Mouse (Mus musculus): Measurements from ENCODE around the gene Arpc5.
"Not testable (repeated sequence)": the region's sequence is repeated elsewhere in the genome, so short reads cannot be mapped to it uniquely, and the experiment has no call there.

Gene Arpc5

DNA sequence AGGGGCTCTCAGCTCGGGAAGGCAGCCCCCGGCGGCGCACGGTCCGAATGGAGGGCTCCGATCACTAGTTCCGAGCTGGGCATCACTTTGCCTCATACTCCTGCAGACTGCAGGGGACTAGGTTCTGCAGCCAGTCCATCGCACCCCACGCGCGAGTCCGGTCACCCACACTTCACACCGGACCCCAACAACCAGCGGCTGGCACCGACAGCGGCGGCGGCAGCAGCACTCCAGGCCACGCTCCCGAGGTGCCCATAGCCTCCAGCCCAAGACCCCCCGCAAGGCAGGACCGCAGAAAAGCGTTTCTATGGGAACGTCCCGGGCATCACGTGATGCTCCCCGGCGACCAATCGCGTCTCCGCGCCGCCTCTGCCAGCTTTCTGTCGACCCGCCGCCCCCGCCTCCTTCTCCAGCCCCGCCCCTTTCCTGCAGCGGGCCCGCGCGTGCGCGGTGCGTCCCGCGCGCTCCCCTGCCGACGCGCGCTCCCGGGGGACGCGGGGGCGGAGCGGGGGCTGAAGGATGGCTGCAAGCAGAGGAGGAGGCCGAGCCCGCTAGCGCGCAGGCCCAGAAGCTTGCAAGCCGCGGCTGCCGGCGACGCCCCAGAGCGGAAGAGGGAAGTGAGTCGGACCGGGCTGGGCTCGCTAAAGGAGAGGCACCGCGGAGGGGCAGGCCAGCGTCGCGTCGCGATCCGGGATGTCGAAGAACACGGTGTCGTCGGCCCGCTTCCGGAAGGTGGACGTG lies at the start of gene Arpc5, which contains the start of gene Rgl1:
Arpc5 (plus strand) TSS at position 511 of the 741 bp plus-strand sequence.
Rgl1 (minus strand) TSS at position 320 of the 741 bp plus-strand sequence.
- peak; percentile 97 to 99 for DNase-seq

- DNase-seq: no peak
Observed at GRCm38 (mm10) chr1:152717329-152717728, 49.0 kb upstream of the Arpc5 start.

- no peak for DNase-seq
Observed at GRCm38 (mm10) chr1:152718200-152718599, 48.1 kb upstream of the Arpc5 start.

DNA sequence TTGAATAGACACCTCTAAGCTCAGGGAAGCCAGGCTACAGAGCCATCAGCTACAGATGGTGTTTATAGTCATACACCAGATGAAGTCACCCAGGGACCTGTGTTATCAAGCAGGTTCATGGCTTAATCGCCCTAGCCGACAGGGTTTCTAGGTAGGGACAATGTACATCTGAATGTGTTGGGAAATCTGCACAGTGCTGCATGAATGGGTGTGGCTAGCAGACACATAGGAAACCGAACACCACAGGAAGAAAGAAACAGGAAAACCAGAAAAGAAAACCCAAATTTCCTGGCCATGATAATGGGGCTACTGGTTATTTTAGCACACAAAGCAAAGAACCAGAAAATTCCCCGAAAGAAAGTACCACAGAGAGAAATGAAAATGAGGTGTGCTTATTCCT lies 45.4 kb upstream of the Arpc5 start:
- DNase-seq: no peak

- no peak for DNase-seq
Observed at GRCm38 (mm10) chr1:152721535-152722198, 44.7 kb upstream of the Arpc5 start.

DNA sequence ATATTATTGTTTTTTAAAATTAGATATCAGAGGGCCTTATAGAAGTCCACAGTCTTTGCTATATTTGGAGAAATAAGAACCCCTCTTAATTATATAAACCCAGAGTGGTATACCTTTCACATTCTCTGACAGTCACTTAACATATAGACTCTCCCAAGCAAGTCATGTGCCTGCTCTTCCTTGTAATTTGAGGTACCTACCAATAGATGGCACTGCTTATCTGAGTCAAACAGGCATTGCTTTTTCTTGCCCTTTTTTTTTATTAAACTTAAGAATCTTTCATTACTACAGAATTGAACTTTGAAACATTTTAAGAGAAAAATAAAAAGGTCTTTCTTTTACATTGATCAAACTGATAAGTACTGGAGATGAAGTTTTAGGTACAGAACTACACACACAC lies 42.1 kb upstream of the Arpc5 start:
- no peak for DNase-seq

GRCm38 (mm10) chr1:152726095-152726494 lies 40.2 kb upstream of the Arpc5 start:
- no peak for DNase-seq

DNA sequence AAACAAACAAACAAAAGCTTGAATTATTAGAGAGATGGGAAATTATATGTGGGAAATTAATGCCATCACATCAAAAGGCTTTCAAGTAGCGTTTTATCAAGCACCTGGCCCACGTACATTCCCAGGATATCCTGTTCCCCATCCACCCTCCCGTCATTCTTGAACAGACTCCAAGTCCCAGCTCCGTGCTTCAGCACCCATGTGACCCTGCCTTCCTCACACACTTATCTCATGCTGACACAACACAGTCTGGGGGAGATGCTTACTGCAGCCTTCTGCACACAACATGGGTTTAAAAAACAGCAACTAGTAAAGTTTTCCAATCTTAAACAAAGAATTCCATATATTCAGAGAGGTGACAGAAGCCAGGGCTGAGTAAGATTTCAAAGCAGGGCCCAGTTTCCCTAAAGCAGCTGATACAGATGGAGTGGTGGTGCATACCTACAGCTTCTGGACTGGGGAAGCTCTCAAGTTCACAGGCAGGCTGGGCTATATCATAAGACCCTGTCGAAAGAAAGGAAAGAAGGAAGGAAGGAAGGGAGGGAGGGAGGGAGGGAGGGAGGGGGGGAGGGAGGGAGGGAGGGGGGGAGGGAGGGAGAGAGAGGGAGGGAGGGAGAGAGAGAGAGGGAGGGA lies 38.6 kb upstream of the Arpc5 start:
- peak in 1 of 2 experiments; percentile 38 for DNase-seq

GRCm38 (mm10) chr1:152738793-152739192 lies 27.5 kb upstream of the Arpc5 start:
- DNase-seq: no peak

GRCm38 (mm10) chr1:152739374-152739773 lies 27.0 kb upstream of the Arpc5 start:
- DNase-seq: no peak

DNA sequence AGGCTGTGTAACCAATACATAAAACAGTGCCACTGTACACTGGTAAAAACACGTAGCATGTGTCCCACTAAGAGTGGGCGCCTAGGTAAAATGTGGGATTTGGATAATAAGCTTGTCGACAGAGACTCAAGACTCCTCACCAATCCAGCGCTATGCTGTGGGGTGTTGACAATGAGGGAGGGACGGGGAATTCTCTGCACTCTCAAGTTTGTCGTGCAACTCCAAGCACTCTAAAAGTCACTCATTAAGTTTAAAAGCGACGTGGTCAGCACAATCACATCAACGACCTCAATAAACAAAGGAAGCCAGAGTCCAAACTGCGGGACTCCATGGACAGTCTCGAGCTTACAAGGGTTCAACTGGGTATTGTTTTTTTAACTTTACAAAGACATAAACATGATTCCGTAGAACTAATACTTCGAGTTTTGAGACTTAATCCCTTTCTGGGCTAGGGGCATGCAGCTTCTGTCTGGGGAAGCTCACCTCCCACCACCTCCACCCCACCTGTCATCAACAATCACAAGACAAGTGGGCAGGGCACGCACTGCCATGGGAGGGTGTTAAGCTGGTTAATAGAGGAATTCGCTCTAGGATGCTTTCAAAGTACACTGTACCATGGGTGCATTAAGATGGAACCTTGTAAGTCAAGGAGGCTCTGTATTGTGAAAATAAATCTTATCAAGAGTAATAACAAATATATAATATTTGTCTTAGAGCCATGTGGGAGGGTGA lies 23.1 kb upstream of the Arpc5 start:
- DNase-seq: no peak

DNA sequence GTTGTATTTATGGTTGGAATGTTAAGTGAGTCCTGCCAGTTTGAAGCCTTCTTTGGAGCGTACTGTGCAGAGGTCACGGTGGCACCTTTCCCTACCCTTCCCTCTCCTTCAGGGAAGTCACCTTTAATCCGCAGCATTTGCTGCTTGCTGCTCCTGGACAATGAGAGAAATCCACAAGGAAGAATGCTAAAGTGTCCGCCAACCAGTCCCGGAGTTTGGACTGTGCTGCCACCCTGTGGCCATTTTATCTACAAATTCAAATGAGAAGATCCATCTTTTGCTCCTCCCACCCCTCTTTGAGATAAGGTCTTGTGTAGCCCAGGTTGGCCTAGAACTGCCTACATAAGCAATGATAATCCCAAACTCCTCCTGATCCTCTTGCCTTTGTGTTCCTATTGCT lies 19.9 kb upstream of the Arpc5 start:
- peak; percentile 65 to 87 for DNase-seq

GRCm38 (mm10) chr1:152749276-152749675 lies 17.1 kb upstream of the Arpc5 start:
- DNase-seq: peak in 1 of 2 experiments; percentile 51

- DNase-seq: no peak
Observed at GRCm38 (mm10) chr1:152750312-152750965, 15.9 kb upstream of the Arpc5 start, which contains the start of gene Apobec4. Gene Apobec4, plus strand, starts transcription at chr1:152750551.

DNA sequence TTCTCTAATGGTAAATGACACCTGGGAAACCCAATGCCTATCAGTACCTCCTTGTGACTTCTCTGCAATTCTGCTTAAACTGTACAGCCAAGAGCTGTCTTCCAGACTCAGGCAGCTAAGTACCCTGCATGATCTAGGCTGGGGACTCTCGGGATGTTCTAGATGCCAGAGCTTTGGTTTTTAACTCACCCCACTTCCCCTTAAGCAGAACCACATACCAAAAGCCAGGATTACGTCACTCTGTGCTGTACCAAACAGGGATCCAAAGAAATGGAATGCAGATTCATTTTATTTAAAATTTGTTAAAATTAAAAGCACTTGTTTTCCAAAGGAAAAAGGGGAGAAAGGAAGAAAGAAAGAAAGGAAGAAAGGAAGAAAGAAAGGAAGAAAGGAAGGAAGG lies 4.6 kb upstream of the Arpc5 start:
- DNase-seq: no peak

DNA sequence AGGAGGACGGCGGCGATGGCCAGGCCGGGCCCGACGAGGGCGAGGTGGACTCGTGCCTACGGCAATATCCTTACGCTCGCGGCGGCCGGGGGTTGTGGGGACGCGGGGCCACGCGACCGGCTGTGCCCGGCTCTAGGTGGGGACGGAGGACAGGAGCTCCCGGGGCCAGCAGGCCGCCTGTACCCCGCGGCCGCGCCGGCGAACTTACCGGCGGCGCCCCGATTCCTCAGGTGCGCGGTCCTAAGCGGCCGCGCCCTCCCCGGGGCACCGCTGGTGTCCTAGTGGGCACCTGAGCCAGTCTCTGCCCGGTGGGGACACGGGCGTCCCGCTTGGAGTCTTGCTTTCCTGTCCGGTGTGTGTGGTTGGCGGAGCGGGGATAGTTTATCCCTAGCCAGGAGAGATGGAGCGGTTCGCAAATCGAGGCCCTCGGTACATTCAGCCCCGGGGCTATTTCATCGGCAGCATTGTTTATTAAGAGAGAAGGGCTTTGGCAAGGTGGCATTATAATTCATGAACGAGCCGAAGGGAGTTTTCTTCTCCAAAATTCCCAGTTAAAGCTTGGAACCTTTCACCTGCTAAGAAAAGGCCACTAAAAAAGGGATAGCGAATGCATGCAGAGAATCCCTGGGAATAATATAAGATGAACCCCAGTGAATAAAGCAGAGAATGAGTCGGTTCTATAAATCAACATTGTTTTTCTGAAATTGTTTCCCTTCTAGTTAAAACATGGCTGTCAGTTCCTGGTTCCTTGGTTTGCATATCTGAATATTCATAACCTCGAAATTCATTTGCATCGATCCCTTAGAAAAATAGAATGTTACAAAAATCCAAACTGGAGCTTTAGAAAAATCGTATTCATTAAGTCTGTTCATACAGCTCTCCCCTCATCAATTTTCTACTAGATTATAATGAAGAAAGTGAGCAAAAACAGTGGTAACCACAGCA lies 734 bp downstream of the Arpc5 start:
- DNase-seq: peak in 1 of 2 experiments; percentile 36

GRCm38 (mm10) chr1:152767749-152768488 lies 1.6 kb downstream of the Arpc5 start:
- DNase-seq: peak; percentile 68 to 87

- DNase-seq: no peak
Observed at GRCm38 (mm10) chr1:152771016-152771415, 4.7 kb downstream of the Arpc5 start.

- DNase-seq: not testable (repeated sequence)
Observed at GRCm38 (mm10) chr1:152774601-152775000, 8.3 kb downstream of the Arpc5 start.

DNA sequence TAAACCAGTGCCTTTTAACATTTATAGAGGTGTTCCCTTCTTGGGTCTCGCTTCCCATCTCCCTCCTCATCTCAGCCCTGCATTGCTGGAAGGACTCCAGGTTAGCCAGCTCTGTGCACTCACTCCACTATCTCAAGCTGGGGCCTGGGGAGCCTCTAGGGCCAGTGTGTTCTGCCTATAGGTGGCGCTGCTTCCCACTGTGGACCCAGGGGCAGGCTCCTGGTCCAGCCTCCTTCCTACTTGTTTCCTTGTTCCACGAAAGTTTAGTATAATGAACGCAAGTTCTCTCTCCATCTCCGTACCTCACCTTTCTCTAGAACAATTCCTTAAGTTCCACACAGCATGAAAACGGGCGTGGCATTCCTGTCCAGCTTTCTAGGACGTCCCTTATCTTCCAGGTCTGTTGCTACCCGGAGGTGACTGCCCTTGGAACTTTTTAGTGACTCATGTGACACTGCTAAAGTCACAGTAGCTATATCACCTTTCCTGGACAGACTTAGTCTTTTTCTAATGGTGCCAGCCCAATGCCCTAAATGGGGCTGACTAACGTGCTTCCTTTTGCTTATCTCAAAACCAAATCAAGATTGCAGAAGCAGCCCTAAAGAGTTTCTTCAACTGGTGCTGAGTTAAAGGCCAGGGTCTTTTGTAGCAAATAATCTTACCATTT lies 12.9 kb downstream of the Arpc5 start:
- DNase-seq: peak; percentile 73 to 81

Data from lung, postnatal 4 days (tissue).